Mouse (Mus musculus) adrenal gland, adult 10 weeks (tissue): ENCODE data around the gene Comt. TPM values are rescaled to one million over a fixed set of nuclear protein-coding genes. Genes with fewer than 3 reads are reported as not detected.

Experiments used
- polyA plus RNA-seq: library from polyadenylated mRNA; stranded (reverse); fragments of 350-450 nt; fragmentation: Illumina TruSeq; extraction: RNeasy Lipid Tissue Mini Kit (QIAGEN cat#74804); gene quantifications from one replicate; pipeline ENCODE4 v1.2.3, GENCODE M21; 2014; ENCODE audit warnings: low read depth, low replicate concordance

Comt gene
- polyA plus RNA-seq, result 23.1 TPM

DNA sequence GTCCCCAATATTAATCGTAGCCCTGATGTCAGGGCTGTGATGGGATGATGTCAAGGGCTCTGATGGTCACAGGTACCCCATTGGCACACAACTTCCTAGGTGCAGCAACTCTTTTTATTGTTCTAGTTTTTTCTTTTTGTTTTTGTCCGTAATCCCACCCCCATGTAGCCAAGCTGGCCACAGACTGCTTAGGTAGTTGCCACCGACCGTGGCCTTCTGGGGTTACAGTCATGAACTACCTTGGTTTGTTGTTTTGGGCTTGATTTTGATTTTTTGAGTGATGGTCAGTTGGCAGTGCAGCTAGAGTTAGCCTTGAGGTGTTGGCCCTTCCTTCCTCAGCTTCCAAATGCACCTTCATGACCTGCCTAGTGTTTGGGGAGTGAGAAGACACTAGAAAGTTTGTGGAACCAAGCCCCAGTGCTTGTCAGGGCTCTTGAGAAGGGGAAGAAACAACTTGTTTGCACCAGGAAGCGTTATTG, at the start of gene Comt:
TSS of gene Comt (minus strand) at position 51 of the 479 bp plus-strand sequence.

DNA sequence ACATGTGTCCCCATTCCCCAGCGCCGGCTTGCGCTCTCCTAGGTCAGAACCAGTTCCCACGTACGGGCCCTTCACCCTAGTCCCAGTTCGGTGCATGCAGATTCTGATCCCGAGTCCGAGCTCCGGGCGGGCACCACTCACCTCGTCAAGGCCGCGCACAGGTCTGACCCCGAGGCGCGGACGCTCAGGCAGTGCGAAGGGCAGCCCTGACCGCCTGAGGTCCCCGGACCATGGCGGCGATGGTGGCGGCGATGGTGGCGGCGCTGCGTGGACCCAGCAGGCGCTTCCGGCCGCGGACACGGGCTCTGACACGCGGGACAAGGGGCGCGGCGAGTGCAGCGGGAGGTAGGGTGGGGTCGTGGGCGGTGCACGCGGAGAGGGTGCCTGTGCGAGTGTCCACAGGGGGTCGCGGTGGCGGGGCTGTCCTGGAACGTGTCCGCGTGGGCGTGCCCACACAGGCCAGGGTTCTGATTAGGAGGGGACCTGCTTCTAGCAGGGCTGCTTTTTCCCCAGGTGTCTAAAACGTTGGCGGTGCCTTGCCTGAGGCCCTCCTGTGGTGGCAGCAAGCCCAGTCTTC, 349 bp downstream of the Comt start, which contains the start of gene Txnrd2:
TSS of gene Txnrd2 (plus strand) at position 170 of the 577 bp plus-strand sequence.

Other genes starting within 250 kb of the Comt start
- gene Ccdc188, start 209.0 kb downstream of the Comt start, polyA plus RNA-seq, result not detected
- 0.17 TPM for gene Zdhhc8, start 191.7 kb downstream of the Comt start, polyA plus RNA-seq
- gene Trmt2a, start 178.2 kb downstream of the Comt start, polyA plus RNA-seq, result 27.0 TPM
- gene Ranbp1, start 178.1 kb downstream of the Comt start, polyA plus RNA-seq, result 146 TPM
- gene Gm49776, start 168.5 kb downstream of the Comt start, polyA plus RNA-seq, result not detected
- 27.5 TPM for gene Dgcr8, start 137.6 kb downstream of the Comt start, polyA plus RNA-seq
- gene Tango2, start 78.7 kb downstream of the Comt start, polyA plus RNA-seq, result 10.3 TPM
- gene Arvcf, start 78.7 kb downstream of the Comt start, polyA plus RNA-seq, result 0.41 TPM
- gene Txnrd2, start 468 bp downstream of the Comt start, polyA plus RNA-seq, result 7.4 TPM
- gene Gnb1l, start 71.9 kb upstream of the Comt start, polyA plus RNA-seq, result 0.41 TPM
- gene Rtl10, start 72.0 kb upstream of the Comt start, polyA plus RNA-seq, result not detected
- gene Tbx1, start 163.8 kb upstream of the Comt start, polyA plus RNA-seq, result not detected
- not detected for gene Gp1bb, start 195.6 kb upstream of the Comt start, polyA plus RNA-seq
- not detected for gene Gm49601, start 199.6 kb upstream of the Comt start, polyA plus RNA-seq
- 0.99 TPM for gene Sept5, start 203.1 kb upstream of the Comt start, polyA plus RNA-seq